Mouse (Mus musculus): ENCODE results near the gene Nudcd3.

The Nudcd3 gene

DNA sequence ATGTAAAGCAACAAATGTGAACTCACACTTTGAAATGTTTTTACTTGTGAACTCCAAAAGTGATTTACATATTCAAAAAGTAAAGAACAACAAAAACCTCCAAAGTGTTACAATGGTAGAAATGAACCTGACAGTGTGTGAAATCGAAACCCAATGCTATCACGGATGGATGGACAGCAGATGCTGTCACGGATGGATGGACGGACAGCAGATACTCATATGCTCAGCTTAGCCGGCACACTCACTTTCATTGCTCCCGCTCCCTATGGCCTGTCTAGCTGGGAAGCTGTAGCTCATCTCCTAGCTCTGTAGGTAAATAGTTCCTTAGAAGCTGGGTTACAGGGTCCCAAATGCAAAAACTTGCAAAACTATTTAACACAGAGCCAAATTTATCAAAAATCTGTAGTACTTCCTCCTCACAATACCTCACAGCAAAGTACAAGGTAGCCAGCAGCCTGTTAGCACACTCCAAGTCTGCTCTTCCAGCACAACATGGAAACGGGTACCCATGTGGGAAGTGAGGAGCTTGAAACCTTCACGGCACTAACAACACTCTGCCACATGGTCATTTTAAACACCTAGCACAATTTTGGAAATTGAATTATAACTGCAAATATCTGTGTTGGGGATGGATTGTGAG is 22.3 kb downstream of the Nudcd3 start:
- DNase-seq = no peak

DNA sequence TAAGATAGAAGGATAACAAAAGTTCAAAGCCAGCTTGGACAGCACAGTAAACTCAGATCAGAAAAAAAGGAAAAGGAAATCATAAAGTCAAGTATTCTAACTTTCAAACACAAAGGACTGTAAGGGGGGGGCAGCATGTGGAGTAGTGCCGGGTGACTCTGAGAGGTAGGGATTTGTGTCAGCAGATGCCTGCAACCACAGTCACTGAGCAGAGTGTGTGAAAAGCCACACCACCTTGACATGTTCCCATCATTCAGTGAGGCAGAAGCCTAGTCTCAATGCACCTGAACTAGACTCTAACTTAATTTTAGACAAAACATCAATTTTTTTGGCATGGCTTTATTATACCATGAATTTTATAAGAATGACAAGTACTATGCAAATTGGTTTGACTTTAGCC is 24.7 kb downstream of the Nudcd3 start:
- no peak for DNase-seq

DNA sequence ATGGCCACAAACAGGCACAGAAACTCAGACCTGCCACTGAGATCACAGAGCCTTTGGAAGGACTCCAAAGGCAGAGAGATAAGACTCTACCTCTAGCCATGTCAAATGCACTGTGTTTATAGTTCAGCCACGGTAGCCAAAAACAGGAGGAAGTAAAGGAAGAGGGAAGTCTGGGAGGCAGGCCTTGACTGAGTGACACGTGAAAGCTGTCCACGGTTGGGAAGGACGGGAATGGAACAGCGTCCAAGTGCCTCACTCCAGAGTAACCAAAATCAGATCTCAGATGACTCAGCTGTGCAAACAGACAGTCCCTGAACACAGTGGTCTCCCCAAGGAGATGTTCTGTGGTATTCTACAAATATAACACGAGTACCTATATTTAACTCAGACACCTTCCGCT is 25.5 kb downstream of the Nudcd3 start:
- no peak for DNase-seq

DNA sequence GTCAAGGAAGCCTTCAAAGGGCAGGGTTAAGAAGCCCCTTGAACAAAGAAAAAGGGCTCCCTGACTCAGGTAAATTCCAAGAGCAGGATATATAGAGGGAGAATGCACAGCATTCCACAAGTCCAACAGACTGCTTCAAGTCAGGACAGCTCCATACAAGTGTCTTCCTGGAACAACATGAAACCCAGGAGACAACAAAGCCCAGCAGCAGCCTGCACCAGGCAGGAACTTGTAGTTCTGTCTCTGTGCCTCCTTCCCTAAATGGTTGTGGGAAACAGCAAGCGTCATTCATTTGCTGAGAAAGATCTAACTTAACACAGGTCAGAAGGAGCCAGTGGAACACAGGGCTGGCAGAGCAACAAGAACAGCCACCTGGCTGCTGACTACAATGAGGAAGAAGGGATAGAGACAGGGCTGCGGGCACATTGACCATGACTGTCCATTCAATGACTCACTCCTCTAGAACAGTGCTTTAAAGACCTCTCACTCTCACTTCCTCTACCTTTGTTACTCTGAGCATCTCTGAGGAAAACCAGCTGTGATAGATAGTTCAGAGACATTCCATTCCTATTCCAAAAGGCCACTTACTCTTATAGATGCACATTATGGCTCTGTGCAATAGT is 31.1 kb downstream of the Nudcd3 start:
- DNase-seq = no peak

DNA sequence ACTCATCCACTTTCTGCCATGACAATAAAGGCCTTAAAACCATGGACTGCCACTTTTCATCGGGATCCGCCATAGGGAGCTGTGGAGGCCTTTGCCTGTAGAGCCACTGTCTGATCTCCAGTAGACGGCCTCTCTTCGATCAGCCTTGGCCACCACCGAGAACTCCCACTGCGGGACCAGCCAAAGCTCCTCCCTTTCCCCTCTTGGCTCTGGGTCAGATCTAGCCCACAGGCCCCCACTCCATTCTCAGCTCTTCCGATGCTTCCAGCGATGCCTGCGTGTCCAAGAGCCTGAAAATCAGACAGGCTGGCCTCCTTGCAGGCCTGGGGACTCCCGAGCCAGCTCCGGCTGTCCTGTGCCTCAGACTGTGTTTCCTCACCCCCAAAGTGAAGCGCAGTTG is 33.9 kb downstream of the Nudcd3 start:
- DNase-seq = no peak

DNA sequence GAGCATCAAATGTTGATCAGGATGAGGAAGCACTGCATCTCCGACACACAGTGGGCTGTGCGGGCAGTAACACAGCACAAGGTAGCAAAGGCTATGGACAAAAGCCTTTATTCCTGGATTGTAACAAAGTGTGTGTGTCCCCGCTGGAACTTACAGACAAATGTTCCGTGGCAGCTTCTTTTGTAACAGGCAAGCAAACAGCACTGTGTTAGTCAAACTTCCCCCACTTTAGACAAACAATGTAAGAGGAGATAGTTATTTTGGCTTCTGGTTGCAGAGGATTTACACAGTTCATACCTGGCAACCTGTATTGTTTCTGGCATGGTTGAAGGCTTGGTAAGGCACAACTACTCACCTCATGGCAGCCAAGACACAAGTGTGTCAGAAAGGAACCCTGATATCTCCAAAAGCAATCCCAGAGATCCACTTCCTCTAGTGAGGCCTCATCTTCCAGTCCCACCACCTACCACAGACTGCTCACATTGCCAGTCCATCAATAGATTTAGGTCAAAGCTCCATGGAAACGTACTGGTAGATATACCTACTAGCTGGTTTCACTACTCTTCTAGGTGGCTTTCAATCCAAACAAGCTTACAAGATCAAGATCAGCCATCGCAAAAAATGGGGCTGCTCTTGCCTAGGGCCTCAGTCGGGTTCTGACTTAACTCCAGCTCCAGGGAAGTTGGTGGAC is 34.7 kb downstream of the Nudcd3 start:
- no peak for DNase-seq

DNA sequence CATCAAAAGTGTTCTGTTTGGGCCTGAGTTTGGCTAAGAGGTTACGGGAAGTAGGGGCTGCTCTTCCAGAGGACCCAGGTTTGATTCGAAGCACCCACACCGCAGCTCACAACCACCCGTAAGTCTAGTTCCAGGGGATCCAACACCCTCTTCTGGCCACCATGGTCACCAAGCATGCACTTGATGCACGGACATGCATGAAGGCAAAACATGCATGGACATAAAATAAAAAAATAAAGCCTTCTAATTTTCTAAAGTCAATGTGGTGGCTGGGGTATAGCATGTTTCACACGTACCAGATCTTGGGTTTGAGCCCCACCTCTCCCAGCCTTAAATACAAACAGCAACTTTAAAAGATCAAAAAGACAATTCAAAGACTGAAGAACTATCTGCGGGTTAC is 35.4 kb downstream of the Nudcd3 start:
- DNase-seq = no peak

DNA sequence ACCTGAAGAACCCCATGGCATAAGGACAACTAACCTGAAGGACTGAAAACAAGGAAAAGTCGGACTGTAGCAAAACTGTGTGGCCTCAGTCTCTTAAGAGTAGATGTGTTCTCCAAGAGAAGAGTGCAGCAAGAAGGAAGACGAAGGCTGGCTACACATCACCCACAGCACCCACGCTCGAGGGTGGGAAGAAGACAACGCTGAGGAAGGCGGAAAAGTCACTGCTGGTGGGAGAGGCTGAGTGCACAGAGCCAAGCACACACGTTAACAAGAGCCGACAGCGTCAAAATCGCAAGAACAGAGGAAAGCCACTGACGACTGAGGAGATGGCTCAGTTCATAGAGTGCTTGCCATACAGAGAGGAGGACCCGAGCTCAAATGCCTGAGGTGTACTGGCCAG is 36.5 kb downstream of the Nudcd3 start:
- no peak for DNase-seq

DNA sequence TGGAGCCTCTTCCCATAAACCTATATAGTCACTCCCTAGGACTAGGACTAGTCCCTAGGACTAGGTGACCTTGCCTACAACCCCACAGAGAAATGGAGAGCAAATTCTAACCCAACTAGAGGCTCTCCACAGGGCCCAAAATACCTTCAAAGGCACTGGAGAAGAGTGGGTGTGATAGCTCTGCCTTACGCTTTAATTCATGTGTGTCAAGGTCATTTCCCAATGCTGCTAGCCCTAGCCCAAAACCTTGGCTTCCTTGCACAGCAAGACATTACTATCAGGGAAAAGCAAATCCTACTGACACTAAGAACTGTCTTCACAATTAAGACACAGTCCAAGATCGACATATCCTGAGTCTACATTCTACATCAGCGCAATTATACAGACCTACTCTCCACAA is 37.2 kb downstream of the Nudcd3 start:
- no peak for DNase-seq

DNA sequence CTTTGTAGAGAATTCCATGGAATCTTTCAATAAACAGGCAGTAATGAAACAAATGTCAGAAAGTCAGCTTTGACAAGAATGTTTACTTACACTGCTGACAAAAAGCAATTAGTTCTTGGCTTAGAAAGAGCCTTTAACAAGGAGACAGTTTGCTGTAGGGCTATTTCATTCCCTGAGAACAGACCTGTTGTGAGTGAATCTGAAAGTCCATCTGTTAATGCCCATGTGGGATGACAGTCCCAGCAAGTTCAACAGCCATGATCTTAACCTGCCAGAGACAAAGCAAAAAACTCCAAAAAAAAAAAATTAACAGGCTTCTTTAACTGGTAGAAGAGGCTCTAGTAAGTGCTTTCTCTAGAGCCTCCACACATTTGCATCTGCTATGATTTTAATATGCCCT is 38.7 kb downstream of the Nudcd3 start:
- DNase-seq = peak; percentile 63

DNA sequence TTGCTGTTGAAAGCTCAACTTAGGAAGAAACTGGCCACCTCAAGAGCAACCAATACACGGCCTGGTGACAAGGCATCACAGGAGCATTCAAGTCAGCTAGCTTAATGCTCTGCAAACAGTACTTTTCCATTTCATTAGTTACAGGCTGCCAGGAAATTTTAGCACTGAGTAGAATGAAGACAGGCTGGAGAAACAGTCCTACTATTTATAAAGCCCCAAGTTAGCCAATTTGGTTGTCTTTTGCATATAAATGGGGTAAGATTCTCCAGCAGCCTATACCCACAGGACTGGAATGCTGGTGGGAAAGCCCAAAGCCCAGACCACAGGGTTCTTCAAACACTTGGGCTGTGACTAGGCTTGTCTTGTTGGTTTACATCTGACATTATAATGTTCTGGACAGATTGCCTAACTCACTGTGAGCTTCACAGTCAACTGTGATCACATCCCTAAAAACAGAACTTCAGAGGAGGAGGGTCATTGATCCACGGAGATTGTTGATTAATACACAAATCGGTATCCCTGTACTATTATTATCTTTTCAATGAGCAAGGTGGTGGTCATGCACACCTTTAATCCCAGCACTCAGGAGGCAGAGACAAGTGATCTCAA is 39.4 kb downstream of the Nudcd3 start:
- no peak for DNase-seq

DNA sequence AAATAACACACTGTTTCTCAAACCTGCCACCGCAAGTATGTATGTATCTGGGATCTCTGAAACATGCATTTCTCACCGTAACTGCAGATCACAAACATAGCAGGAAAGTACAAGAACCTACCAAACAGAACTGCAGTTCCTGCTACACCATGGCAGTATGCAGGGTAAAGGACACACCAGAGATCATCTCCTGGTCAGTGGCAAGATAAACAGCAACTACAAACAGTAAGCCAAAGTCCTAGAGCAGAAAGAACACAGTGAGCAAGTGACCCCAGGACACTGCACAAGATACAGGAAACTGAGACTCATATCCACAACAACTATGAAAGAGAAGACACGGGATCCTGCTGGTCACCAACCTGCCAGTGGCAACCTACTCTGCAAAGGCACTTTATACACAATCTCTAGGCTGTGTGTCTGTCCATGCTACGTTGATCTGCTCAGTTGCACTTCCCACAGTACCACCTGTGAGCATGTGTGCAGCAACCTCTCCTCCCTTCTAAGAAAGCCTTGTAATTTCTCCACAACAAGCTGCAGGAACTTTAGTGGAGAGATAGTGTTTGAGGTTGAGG is 40.4 kb downstream of the Nudcd3 start:
- DNase-seq = no peak

DNA sequence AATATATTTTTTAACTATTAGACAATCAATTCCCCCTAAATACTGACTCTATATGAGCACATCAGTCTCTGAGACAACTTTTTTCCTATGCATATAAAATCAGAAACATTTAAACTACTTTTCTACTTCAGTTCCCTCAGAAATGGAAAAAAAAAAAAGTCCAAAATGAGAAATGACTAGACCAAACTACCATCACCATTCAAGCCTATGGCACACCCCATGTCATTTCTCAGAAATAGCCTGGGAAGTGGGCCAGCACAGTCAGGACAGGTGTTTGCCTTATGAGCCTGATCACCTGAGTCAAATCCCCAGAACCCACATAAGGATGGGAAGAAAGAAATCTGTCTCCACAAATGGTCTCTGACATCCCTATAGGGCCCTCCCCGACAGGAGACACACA is 41.7 kb downstream of the Nudcd3 start:
- DNase-seq = no peak

DNA sequence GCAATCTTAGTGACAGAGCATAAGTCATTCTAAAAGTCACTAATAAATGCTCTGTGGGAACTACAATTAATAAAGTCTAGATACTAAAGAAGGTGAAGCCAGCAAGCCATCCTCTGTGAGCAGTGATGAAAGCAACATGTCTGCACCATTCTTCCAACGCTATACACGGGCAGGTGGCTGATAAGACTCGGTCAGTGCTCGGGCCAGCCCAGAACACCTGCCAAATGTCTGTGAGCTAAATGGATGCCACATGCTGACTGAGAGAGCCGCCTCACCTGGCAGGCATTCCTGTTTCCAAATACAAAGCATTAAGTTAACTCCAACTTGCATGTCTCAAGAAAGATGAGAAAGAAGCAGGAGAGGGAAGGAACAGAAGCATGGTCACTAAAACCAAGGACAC is 43.1 kb downstream of the Nudcd3 start:
- DNase-seq = peak; percentile 90

DNA sequence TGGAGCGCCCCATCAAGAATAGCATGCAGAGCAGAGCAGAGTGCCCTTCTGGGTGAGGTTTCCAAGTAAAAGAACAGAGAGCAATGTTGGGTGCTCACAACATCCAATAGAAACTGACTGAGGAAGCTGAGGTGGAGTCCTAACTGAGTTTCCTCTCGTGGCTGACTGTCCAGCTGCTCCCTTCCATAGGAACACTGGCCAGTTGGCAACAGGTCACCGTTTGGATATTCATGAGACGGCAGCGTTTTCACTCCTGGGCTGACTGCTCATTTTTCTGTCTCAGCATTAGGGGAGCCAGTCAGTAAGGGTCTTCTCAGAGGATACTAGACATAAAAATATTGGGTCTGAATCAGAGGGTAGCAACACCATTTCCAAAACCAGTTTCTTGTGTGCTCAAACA is 43.6 kb downstream of the Nudcd3 start:
- no peak for DNase-seq

DNA sequence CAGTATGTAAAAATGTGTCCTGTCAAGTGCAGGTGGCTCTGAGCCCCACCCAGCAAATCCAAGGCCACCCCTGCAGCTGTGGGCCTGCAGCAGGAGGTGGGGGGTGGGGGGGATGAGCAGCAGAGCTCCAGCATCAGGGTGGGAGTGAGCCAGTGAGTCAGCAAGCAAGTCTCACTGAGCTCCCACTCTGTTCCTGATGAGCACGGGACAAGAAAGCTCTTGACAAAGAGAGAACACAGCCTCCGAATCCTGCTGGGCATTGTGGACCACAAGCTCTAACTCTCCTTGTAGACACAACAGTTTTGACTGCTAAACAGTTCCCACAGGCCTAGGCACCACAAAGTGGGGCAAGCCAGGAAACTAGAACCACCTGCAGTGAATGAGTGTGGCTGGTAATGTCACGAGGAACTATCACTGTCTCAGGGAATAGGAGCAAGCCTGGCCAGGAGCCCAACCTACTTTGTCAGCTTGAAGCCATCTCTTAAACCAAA is 46.0 kb downstream of the Nudcd3 start:
- peak; percentile 44 for DNase-seq

DNA sequence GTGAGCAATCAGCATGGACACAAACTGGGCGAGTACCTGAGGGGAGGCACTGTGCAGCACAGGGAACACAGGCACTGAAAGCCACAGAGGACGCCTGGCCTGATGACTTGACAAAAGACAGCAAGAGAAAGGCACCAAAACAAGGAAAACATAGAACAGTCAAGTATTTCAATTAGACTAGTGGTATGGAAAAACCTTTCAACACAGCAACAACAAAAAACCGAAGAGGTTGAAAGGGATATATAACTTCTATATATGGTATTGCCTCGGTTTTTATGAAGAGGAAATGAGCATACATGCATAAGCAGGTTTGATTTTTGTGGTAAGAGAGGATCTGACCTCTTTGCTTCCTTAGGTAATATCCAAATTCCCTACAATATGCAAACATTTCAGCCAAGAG is 47.4 kb downstream of the Nudcd3 start:
- peak; percentile 2 for DNase-seq

DNA sequence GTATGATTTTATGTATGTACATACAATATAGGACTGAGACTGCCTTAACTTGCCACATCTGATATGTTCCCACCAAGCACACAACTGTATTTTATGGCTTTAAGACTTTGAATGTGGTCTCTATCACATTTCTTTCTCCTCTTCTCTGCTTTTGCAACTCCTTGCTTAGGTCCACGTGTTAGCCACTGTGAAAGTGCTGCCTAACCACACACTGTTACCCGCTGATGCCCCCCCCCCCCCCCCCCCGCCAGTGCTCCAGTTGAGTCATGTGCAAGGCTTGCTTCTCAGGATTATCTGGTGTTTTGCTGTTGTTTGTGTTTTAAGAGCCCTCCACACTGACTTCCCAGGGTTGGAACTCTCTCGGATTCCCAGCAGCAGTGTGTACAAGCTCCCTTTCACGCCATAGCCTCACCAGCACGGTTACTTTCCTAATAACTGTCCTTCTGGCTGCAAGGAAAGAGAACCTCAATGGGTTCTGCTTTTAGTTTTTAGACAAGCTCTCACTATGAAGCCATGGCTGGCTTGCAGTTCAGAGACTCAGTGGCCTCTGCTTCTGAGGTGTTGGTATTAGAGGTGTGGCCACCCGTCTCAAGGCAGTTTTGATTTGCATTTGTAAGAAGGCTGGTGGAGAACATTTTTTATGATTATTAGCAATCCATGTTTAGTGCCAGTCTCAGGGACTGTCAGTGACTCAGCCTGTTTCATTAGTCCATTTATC is 61.8 kb downstream of the Nudcd3 start:
- DNase-seq = no peak

DNA sequence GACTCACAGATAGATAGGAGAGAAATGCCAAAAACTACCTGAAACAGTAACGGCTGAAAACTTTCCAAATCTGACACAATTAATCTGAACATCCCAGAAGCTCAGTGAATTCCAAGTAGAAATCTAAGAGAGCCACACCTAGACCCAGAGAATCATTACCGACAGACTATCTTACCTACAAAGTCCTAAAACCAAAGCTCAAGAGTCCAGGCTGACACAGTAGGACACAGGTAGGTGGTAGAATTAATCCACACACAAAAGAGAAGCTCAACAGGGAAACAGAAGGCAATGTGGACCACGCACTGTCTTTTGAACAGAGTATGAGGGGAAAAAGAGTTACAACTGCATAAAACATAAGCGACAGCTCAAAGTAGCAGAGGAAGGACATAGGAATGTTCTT is 67.3 kb downstream of the Nudcd3 start:
- DNase-seq = no peak

DNA sequence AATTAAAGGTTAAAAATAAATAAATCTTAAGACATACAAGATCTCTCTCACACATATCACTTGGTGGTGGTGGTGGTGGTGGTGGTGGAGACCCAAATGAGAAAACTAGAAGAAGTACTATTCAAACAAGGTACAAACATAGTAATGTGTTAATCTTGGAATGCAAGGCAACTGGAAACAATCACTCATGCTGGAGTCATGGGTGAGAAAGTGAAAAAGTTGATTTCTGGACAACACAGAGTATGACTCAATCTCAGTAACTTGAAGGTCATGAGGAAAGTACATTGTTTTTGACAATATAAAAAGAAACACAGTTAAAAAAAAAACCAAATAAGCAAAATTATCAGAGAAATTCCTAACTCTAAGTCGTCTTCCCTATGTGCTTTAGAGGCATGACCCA is 69.6 kb downstream of the Nudcd3 start:
- DNase-seq = no peak

DNA sequence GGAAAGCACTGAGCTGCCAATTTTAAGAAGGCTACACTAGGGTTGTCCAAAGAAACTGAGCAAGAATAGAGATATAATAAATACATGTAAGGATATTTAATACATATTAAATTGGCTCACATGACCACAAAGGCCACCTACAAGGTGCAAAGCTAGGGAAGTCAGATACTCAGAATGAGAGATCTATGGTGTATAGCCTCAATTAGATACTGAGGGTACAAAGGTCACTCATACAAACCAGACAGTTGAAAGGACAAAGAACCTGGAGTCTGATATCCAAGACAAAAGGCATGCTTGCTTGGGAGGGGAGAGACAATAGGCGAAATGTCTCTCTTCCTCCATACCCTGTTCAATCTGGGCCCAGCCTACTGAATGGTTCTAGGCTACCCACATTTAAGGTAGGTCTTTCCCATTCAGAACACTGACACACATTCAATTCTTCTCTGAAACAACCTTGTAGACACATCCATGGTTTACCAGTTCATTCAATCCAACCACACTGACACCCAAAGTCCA is 76.6 kb downstream of the Nudcd3 start:
- no peak for DNase-seq

DNA sequence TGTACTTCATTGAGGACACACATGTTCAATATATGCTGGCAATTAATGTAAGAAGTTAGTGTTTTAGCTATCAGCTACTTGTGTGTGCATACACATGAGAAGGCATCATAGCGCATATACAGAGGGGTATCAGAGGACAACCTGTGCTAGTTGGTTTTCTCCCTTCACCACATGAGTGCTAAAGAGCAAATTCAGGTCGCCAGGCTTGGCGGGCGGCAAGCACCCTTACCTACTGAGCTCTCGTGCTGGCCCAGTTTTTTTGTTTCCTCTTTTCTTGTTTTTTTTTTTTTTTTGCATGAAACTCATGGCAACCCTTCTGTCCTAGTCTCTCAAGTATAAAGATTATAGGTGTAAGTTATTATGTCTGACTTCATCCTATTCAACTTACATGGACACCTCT is 77.6 kb downstream of the Nudcd3 start:
- DNase-seq = no peak

DNA sequence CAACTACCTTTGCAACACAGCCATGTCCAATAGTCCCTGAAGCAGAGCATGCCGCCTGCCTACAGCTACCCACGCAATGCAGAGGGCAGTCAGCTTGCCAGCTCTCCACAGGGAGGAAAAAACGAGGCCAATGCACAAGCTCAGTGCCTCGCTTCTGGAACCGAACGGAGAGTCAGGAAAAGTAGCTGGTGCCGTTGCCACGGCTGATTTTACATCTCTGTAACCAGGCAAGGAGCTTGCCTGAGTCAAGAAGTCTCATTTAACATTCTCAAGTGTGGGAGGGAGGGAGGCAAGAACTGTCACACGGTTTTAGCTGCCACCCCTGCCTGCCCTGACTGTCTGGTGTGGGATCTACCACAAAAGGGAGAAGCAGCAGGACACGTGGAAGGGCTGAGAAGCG is 79.6 kb downstream of the Nudcd3 start:
- peak; percentile 97 for DNase-seq
